Mouse (Mus musculus) urinary bladder, postnatal 25 days (tissue): ENCODE data around the gene Get4.

Source experiments
- DNase-seq: peaks from one replicate; pipeline ENCODE4 v3.0.0; 2022; ENCODE audit warnings: low spot score

Get4 gene

DNA sequence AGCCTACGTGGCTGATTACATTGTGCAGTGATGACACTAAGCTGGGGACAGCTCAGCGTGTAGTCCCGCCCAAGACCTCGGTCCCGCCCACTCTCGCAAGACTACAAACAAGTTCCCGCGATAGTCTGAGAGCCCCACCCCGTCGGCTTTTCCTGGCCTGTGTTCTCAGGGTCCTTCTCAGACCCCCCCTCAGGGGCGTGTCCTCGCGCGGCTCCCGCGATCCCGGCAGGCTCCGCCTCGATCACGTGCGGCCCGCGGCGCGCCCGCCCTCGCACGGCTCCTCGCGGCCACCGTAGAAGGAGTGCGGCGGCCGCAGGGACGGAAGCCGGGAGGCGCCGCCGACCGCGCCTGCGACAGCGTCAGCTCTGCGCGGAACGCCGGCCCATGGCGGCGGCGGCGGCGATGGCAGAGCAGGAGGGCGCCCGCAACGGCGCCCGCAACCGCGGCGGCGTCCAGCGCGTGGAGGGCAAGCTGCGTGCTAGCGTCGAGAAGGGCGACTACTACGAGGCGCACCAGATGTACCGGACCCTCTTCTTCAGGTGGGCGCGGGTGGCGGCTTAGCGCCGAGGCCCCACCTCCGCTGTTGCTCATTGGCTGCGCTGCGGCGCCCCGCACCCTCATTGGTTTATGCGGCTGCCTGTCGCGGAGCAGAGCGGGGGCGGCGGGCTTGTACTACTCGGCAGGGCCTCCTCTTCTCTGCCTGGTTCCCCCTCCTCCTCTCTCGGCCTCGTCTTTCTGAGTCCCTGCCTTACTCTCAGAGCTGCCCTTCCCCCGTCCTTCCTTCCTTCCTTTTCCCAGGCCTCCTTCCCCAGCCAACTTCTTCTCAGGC lies at the start of gene Get4:
Gene Get4, plus strand, starts transcription at position 244 of the 829 bp plus-strand sequence.
- peak; percentile 97 for DNase-seq

GRCm38 (mm10) chr5:139203312-139203711 lies 48.8 kb upstream of the Get4 start:
- no peak for DNase-seq

DNA sequence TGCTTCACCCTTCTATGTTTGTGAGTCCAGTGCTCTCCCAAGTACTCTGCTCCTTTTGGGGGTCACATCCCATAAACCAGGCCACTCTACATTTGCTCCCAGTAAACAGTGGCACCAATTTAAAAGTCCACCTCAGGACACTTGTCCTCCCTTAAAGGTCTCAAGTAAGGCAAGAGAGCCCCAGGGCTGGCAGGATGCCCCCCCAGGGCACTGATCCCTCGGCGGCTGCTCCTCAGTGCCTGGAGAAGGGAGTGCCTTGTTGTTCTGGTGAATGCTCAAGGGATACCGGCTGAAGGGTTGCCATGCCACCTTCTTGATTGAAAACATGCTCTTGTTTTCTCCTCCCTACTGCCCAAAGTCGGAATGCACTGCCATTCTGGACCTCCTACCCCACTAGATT lies 46.0 kb upstream of the Get4 start:
- no peak for DNase-seq

GRCm38 (mm10) chr5:139206525-139206924 lies 45.6 kb upstream of the Get4 start:
- no peak for DNase-seq

GRCm38 (mm10) chr5:139208183-139208582 lies 43.9 kb upstream of the Get4 start:
- no peak for DNase-seq

DNA sequence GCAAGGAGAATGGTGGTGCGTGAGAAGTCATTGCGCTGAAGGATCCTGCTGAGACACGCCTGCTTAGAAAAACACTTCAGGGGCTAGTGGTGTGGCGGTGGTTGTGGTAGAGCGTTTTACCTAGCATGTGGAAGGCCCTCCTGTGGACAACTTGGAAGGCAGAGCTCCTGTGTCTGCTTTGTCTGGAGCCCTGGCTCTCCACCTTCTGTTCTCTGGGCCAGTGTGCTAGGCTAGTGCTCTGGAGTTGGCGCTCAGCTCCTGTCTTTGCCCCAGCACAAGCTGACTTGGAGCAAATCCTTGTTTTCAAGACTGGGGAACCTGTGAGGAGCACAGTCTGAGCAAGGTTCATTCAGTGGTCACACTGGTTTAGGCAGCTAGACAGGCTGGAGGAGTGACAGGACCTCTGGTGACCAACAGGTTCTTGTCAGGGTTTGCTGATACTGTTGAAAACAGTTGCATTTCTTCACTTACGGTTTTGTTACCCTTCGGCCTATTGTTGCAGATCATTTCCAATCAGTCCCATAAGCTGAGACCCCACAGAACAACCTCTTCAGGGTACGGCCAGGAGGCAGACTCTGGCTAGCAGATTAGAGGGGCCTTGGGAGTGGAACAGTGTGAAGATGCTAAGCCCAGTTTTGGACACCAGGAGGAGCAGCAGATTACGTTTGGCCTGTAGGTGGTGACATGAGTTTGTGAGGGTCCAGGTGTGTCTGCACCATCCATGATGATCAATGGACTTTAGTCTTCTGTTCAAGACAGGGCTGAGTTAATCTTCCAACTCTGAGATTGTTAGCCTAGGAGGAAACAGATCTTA lies 43.0 kb upstream of the Get4 start:
- no peak for DNase-seq

GRCm38 (mm10) chr5:139209685-139210026 lies 42.5 kb upstream of the Get4 start:
- DNase-seq, result no peak

GRCm38 (mm10) chr5:139211737-139212385 lies 40.3 kb upstream of the Get4 start:
- no peak for DNase-seq

GRCm38 (mm10) chr5:139214298-139214697 lies 37.8 kb upstream of the Get4 start:
- no peak for DNase-seq

GRCm38 (mm10) chr5:139215184-139215583 lies 36.9 kb upstream of the Get4 start:
- no peak for DNase-seq

DNA sequence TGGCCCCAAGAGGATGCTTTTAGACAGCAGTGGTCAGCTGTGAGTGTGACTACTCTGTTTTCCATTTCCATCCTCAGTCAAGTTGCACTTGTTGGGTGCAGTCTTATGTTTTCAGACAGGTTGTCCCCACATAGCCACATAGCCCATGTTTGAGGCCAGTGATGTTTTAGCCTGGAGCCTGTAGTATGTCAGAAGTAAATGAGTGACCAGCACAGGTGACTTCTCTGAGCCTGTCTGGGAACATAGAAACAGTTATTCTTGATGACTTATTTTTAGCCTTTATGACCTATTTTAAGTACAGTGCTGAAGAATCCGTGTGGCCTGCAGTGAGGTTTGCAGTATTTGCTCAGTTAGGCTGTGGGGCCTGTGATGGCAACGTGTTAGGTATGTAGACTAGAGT lies 36.0 kb upstream of the Get4 start:
- DNase-seq, result no peak

GRCm38 (mm10) chr5:139216774-139217173 lies 35.4 kb upstream of the Get4 start:
- no peak for DNase-seq

DNA sequence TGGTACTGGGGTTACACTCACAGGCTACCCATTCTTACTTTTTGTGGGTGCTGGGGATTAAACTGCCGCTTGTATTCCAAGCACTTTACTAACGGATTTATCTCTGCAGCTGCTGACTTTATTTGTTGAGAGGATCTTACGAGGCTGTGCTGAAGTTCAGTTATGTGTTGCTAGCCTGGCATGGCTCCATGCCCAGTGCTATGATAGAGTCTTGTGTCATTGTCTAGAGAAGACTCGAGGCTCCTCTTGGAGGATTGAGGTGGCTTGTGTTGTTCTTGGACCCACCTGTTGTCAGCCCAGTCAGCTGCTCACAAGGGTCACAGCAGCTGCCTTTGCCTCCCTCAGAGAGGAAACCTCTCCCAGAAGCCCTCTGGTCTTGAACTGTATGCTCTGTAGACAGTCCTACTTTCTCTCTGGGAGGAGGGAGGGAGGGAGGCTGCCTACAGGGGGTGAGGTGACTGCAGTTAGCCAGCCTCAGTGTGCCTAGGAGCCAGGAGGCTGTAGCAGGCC lies 32.1 kb upstream of the Get4 start:
- DNase-seq, result no peak

- no peak for DNase-seq
Measured at GRCm38 (mm10) chr5:139220610-139221009, 31.5 kb upstream of the Get4 start.

GRCm38 (mm10) chr5:139223331-139223730 lies 28.8 kb upstream of the Get4 start:
- DNase-seq, result no peak

- no peak for DNase-seq
Measured at GRCm38 (mm10) chr5:139227236-139227635, 24.9 kb upstream of the Get4 start.

DNA sequence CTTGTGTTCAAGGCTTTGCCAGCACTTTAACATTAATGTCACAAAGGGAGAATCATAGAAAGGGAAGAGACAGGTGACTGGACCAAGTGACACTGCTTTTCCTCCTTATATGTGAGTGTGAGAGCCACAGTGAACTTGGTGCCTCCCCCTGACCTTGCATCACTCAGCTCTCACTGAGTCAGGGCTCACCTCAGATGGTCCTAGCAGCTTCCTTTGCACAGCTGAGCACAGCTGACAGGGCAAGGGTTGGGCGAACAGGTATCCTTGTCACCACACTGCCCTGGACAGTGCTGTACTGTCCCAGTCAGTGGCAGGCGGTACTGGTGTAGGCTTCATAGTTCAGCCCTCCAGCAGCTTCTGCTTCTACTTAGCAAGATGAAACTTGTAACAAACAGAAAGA lies 24.5 kb upstream of the Get4 start:
- DNase-seq, result no peak

GRCm38 (mm10) chr5:139228318-139228717 lies 23.8 kb upstream of the Get4 start:
- DNase-seq, result no peak

DNA sequence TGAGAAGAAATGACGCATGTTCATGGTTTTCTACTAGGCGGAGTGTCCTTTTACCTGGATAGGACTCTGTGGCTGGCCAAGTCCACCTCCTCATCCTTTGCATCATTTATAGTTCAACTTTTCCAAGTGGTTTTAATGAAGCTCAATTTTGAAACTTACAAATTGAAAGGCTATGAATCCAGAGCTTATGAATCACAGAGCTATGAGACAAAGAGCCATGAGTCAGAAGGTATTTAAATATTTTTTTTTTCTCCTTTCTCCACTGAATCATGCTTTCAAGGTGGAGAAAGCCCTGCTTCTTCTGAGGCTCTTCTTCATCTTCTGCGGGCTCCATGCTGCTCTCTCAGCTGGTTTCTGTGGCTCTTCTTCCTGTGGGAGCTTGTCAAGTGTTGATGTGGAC lies 22.4 kb upstream of the Get4 start:
- DNase-seq, result no peak

- DNase-seq, result no peak
Measured at GRCm38 (mm10) chr5:139232083-139232482, 20.0 kb upstream of the Get4 start.

DNA sequence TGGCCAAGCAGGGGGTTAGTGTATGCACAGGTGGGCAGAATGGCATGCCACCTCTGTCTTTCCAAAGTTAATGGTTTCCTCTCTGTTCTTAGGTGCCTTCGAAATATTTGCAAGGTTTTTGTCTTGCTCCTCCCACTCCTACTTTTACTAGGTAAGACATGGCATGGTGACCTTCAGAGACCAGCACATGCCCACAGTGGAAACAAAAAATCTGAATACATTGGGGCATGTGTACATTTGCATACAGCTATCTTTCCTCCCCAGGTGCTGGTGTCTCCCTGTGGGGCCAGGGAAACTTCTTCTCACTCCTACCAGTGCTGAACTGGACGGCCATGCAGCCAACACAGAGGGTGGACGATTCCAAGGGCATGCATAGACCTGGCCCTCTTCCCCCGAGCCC lies 17.7 kb upstream of the Get4 start:
- DNase-seq, result no peak

GRCm38 (mm10) chr5:139237436-139237835 lies 14.7 kb upstream of the Get4 start:
- DNase-seq, result no peak
